Mouse (Mus musculus): ENCODE measurements around the gene Selplg. TPM values are rescaled to one million over a fixed set of nuclear protein-coding genes. Genes with fewer than 3 reads are reported as not detected.

The Selplg gene
- polyA plus RNA-seq, 1 experiment from 2014 or later = 0.40 TPM

DNA sequence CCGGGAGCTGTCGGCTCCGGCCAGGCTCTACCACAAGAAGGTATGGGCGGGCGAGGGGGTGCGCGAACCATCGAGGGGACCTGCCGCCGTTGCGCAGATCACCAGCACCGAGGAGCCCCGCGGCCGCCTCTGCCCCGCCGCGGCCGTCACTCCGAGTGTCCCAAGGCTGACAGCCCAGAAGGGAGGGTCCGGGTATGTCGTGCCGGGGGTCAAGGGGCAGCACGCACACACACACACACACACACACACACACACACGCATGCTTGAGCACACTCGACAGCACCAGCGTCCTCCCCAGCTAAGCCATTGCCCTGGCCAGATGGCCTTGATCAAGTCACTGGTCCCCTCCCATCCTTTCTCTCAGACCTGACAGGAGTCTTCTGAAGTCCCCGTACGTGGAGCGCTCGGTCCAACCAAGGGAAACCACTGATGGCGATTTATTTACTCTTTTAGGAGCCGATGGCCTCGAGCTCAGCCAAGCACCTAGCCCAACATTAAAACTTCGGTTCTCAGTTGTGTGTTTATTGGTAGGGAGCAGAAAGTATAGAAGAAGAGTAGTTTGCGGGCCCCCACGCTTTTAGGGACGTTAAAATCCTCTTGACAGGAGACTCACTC lies 59.4 kb downstream of the Selplg start:
- Histone ChIP-seq H3K9ac (peak overlapping the region; percentile 96), H3K4me1 (peaks cover 36% of the 10 kb centered on the region), H3K9me3 (replicated peaks) (no peaks in the 10 kb centered on the region), H3K4me2 (peak overlapping the region; percentile 98), H3K36me3 (ENCODE audit: poor library complexity, severe bottlenecking) (peaks cover 48% of the 10 kb centered on the region), H3K4me3 (peak overlapping the region; percentile 100), H3K27ac (peak overlapping the region; percentile 14; the same call in 1 of the 2 replicates), H3K27me3 (no peaks in the 10 kb centered on the region)
- 2% methylated on average over 35 of the region's 38 CpGs for WGBS
- peak; percentile 54 for ATAC-seq

DNA sequence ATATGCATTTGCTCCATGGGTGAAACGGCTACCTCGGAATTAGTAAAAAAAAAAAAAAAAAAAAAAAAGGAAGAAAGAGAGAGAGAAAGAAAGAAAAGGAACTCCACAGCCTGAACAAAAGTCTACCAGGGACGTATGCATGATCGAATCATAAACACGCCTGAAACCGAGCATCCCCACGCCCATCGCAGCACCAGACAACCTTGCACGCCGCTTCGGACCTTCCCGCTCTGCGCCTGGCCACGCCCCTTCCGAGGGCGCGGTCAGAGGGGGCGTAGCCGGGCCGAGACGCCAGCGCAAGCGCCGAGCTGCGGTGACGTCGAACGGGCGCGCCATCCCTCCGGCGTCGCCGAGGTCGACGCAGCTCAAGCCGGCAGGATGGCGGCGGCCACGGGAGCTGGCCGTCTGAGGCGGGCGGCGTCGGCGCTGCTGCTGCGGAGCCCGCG lies 60.0 kb downstream of the Selplg start, which contains the start of the genes Sart3 and Iscu:
Gene Sart3, minus strand, starts transcription at position 61 of the 446 bp plus-strand sequence.
Gene Iscu, plus strand, starts transcription at position 299 of the 446 bp plus-strand sequence.
- Histone ChIP-seq H3K9ac (peak within 1 kb of the TSS; percentile 96), H3K4me3 (peak within 1 kb of the TSS; percentile 100), H3K27me3 (no peaks in the 10 kb centered on the region), H3K4me2 (peak within 1 kb of the TSS; percentile 98), H3K4me1 (peaks cover 36% of the 10 kb centered on the region), H3K36me3 (ENCODE audit: poor library complexity, severe bottlenecking) (peaks cover 49% of the 10 kb centered on the region), H3K9me3 (replicated peaks) (no peaks in the 10 kb centered on the region), H3K27ac (peak within 1 kb of the TSS; percentile 98)
- peak; percentile 90 for ATAC-seq
- WGBS = under 1% methylated on average over 49 of the region's 49 CpGs

DNA sequence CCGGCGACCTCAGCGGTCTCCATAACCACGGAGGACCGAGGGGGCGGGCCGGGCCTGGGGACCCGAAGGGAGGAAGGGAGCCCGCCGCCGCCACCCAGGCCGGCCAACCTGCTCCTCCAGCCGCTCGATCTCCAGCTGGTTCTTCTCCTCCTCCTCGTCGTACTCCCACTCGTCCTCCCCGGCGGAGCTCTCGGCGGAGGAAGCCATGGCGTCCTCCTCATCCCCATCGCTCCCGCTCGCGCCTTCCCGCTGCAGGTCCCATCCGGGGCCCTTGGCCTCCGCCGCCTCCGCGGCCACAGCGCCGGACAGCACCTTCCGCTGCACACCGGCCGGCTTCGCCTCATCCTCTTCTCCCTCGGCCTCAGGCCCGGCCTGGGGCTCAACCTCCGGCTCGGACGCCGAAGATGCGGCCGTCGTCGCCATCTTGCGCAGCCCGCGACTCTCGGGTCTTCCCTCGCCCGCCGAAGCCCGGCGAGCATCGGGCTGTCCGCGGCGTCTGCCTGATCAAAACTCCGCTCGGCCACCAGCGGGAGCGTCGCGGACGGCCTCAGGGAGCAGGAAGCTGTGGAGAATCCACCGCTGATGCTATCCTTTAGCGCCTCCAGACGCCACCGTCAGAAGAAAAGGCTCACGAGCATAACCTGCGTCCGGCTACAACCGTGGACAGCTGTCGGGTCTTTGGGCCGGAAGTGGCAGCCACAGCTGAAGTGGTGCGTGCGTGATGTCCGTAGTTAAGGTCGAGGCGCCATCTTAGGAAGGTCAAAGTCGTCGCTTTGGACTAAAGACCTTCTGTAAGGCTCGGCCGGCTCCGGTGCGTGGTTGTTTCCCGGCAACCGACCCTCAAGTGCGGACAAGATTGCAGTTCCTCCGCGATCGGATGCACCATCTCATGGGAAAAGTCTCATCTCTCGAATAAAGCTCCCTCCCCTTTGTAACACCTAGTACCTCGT lies 61.0 kb downstream of the Selplg start:
- Histone ChIP-seq H3K27me3 (no peaks in the 10 kb centered on the region), H3K4me1 (peaks cover 36% of the 10 kb centered on the region), H3K9me3 (replicated peaks) (no peaks in the 10 kb centered on the region), H3K27ac (peak overlapping the region; percentile 98), H3K4me2 (peak overlapping the region; percentile 98), H3K9ac (peak overlapping the region; percentile 96), H3K36me3 (ENCODE audit: poor library complexity, severe bottlenecking) (peaks cover 50% of the 10 kb centered on the region), H3K4me3 (peak overlapping the region; percentile 100)
- peak; percentile 79 for ATAC-seq
- under 1% methylated on average over 93 of the region's 97 CpGs for WGBS

DNA sequence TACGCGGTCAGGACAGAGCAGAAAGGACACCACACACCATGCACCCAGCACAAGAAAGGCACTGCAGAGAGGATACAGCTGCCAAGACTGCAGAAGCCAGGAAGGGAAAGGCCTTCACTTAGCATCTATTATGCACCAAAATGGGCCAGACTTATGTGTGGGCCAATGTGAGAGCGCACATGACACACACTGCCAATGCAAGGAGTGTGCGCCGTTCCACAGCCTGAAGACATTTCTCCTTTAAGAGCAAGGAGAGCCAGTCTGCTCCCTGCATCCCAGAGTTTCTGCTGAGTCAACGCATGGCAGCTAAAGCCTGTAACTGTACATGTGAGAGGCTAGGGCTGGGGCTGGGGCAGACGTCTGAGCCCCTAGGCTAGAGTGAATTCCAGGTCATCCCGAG lies 63.6 kb downstream of the Selplg start:
- no peak for ATAC-seq
- H3K27me3 ChIP-seq = no peaks in the 10 kb centered on the region
- H3K4me2 ChIP-seq = no peak overlapping the region
- WGBS = 96% methylated on average over 8 of the region's 8 CpGs
- peaks cover 46% of the 10 kb centered on the region for H3K36me3 ChIP-seq (ENCODE audit: poor library complexity, severe bottlenecking)
- H3K4me3 ChIP-seq = no peak overlapping the region
- no peak overlapping the region for H3K27ac ChIP-seq
- no peaks in the 10 kb centered on the region for H3K9me3 ChIP-seq (replicated peaks)
- H3K9ac ChIP-seq = no peak overlapping the region
- H3K4me1 ChIP-seq = peaks cover 33% of the 10 kb centered on the region

Other genes with a start within 250 kb of the Selplg start
- 1.1 and 1.3 TPM in 2 replicates for gene Cmklr1, start 182.2 kb downstream of the Selplg start, polyA plus RNA-seq (2015; fragmentation: Nextera tagmentation; extraction: Ambion mirVana)
- not detected in 2 replicates for gene 1700069L16Rik, start 107.9 kb downstream of the Selplg start, polyA plus RNA-seq (2015; fragmentation: Nextera tagmentation; extraction: Ambion mirVana)
- gene Ficd, start 96.8 kb downstream of the Selplg start, polyA plus RNA-seq (2015; fragmentation: Nextera tagmentation; extraction: Ambion mirVana) = 5.6 and 5.8 TPM in 2 replicates
- 57.2 and 59.9 TPM in 2 replicates for gene Sart3, start 60.1 kb downstream of the Selplg start, polyA plus RNA-seq (2015; fragmentation: Nextera tagmentation; extraction: Ambion mirVana)
- gene Iscu, start 59.9 kb downstream of the Selplg start, polyA plus RNA-seq (2015; fragmentation: Nextera tagmentation; extraction: Ambion mirVana) = 97.3 and 104 TPM in 2 replicates
- 3.4 and 4.4 TPM in 2 replicates for gene Tmem119, start 32.1 kb downstream of the Selplg start, polyA plus RNA-seq (2015; fragmentation: Nextera tagmentation; extraction: Ambion mirVana)
- gene Coro1c, start 76.1 kb upstream of the Selplg start, polyA plus RNA-seq (2015; fragmentation: Nextera tagmentation; extraction: Ambion mirVana) = 235 and 246 TPM in 2 replicates
- 12.0 and 13.9 TPM in 2 replicates for gene Ssh1, start 161.2 kb upstream of the Selplg start, polyA plus RNA-seq (2015; fragmentation: Nextera tagmentation; extraction: Ambion mirVana)
- not detected in 2 replicates for gene Dao, start 171.1 kb upstream of the Selplg start, polyA plus RNA-seq (2015; fragmentation: Nextera tagmentation; extraction: Ambion mirVana)
- 16.2 and 17.7 TPM in 2 replicates for gene Usp30, start 232.8 kb upstream of the Selplg start, polyA plus RNA-seq (2015; fragmentation: Nextera tagmentation; extraction: Ambion mirVana)

All from forebrain, embryonic 13.5 days (tissue).